Mouse (Mus musculus): ENCODE data around the gene Uvrag. TPM values are rescaled to one million over a fixed set of nuclear protein-coding genes. Genes with fewer than 3 reads are reported as not detected.

The Uvrag gene
- total RNA-seq (2021) (10 to 100 TPM; 21.0 to 22.1 TPM), polyA plus RNA-seq (2012; rRNA removed) (5.9 and 9.1 TPM in 2 replicates)
- long read RNA-seq, full-length matches to known transcripts = 28 of 36 reads
- long read RNA-seq, partial matches to known transcripts = 3 of 36 reads
- long read RNA-seq, other reads (novel, unspliced or antisense) = 5 of 36 reads

- WGBS = under 1% methylated on average over 51 of the region's 51 CpGs
- Histone ChIP-seq H3K27ac (peak within 1 kb of the TSS; percentile 98), H3K4me1 (ENCODE audit: control insufficient read depth, insufficient read depth, low read length) (peaks cover 9% of the 10 kb centered on the region), H3K9ac (ENCODE audit: low read depth, low read length) (peak within 1 kb of the TSS; percentile 76), H3K27me3 (ENCODE audit: control insufficient read depth, insufficient read depth, low read length) (no peaks in the 10 kb centered on the region), H3K4me3 (peak within 1 kb of the TSS; percentile 87), H3K79me2 (replicated peaks; ENCODE audit: control insufficient read depth, insufficient read depth, low read length) (no peaks in the 10 kb centered on the region; the same call in none of the 2 replicates), H3K36me3 (ENCODE audit: control insufficient read depth, insufficient read depth, low read length) (0 out of 2 replicates have a peak, but pooled peaks cover 2% of the 10 kb centered on the region)
- intact Hi-C loops (cut with DNase I) = no loop called here
- TF ChIP-seq CTCF (IDR thresholded peaks at IDR 0.05) (no peak), POLR2A (IDR thresholded peaks at IDR 0.05; ENCODE audit: insufficient read depth, low read depth, low read length) (peak; percentile 82), EP300 (IDR thresholded peaks at IDR 0.05; ENCODE audit: insufficient read depth, low read depth, low read length) (peak; percentile 77; the same call in 1 of the 2 replicates)
- DNase-seq = peak; percentile 99
These were observed at the start of gene Uvrag for GRCm38 (mm10) chr7:99140984-99141918. Gene Uvrag, minus strand, starts transcription at chr7:99141141.

GRCm38 (mm10) chr7:99189885-99190284 is 48.9 kb upstream of the Uvrag start:
- no peak for DNase-seq
- 66% methylated on average over 5 of the region's 5 CpGs for WGBS
- Histone ChIP-seq H3K36me3 (ENCODE audit: control insufficient read depth, insufficient read depth, low read length) (no peaks in the 10 kb centered on the region), H3K4me3 (no peak overlapping the region), H3K27ac (no peak overlapping the region), H3K4me1 (ENCODE audit: control insufficient read depth, insufficient read depth, low read length) (no peaks in the 10 kb centered on the region), H3K27me3 (ENCODE audit: control insufficient read depth, insufficient read depth, low read length) (no peaks in the 10 kb centered on the region), H3K79me2 (replicated peaks; ENCODE audit: control insufficient read depth, insufficient read depth, low read length) (no peaks in the 10 kb centered on the region), H3K9ac (ENCODE audit: low read depth, low read length) (no peak overlapping the region)
- intact Hi-C loops (cut with DNase I) = no loop called here
- no peak for TF ChIP-seq EP300 (IDR thresholded peaks at IDR 0.05; ENCODE audit: insufficient read depth, low read depth, low read length)
- TF ChIP-seq CTCF (IDR thresholded peaks at IDR 0.05) = no peak
- no peak for TF ChIP-seq POLR2A (IDR thresholded peaks at IDR 0.05; ENCODE audit: insufficient read depth, low read depth, low read length)

GRCm38 (mm10) chr7:99188630-99189029 is 47.7 kb upstream of the Uvrag start:
- Histone ChIP-seq H3K4me3 (no peak overlapping the region), H3K79me2 (replicated peaks; ENCODE audit: control insufficient read depth, insufficient read depth, low read length) (no peaks in the 10 kb centered on the region), H3K4me1 (ENCODE audit: control insufficient read depth, insufficient read depth, low read length) (no peaks in the 10 kb centered on the region), H3K27ac (no peak overlapping the region), H3K27me3 (ENCODE audit: control insufficient read depth, insufficient read depth, low read length) (no peaks in the 10 kb centered on the region), H3K9ac (ENCODE audit: low read depth, low read length) (no peak overlapping the region), H3K36me3 (ENCODE audit: control insufficient read depth, insufficient read depth, low read length) (no peaks in the 10 kb centered on the region)
- TF ChIP-seq EP300 (IDR thresholded peaks at IDR 0.05; ENCODE audit: insufficient read depth, low read depth, low read length) = no peak
- no peak for TF ChIP-seq CTCF (IDR thresholded peaks at IDR 0.05)
- no peak for TF ChIP-seq POLR2A (IDR thresholded peaks at IDR 0.05; ENCODE audit: insufficient read depth, low read depth, low read length)
- intact Hi-C loops (cut with DNase I) = no loop called here
- 84% methylated on average over 6 of the region's 6 CpGs for WGBS
- peak in 1 of 2 experiments; percentile 15 for DNase-seq

- H3K27me3 ChIP-seq (ENCODE audit: control insufficient read depth, insufficient read depth, low read length) = no peaks in the 10 kb centered on the region
- 60% methylated on average over 5 of the region's 5 CpGs for WGBS
- H3K4me3 ChIP-seq = no peak overlapping the region
- no peaks in the 10 kb centered on the region for H3K36me3 ChIP-seq (ENCODE audit: control insufficient read depth, insufficient read depth, low read length)
- no peak overlapping the region for H3K27ac ChIP-seq
- intact Hi-C loops (cut with DNase I) = no loop called here
- no peaks in the 10 kb centered on the region for H3K79me2 ChIP-seq (replicated peaks; ENCODE audit: control insufficient read depth, insufficient read depth, low read length)
- H3K4me1 ChIP-seq (ENCODE audit: control insufficient read depth, insufficient read depth, low read length) = no peaks in the 10 kb centered on the region
- DNase-seq = peak; percentile 27 to 56
- TF ChIP-seq CTCF (IDR thresholded peaks at IDR 0.05) (no peak), POLR2A (IDR thresholded peaks at IDR 0.05; ENCODE audit: insufficient read depth, low read depth, low read length) (no peak), EP300 (IDR thresholded peaks at IDR 0.05; ENCODE audit: insufficient read depth, low read depth, low read length) (0 out of 2 replicates have a peak, but pooled peaks have one; percentile 58)
- no peak overlapping the region for H3K9ac ChIP-seq (ENCODE audit: low read depth, low read length)
These were observed 46.5 kb upstream of the Uvrag start for GRCm38 (mm10) chr7:99187451-99187850.

GRCm38 (mm10) chr7:99185405-99185804 is 44.5 kb upstream of the Uvrag start:
- no peaks in the 10 kb centered on the region for H3K27me3 ChIP-seq (ENCODE audit: control insufficient read depth, insufficient read depth, low read length)
- WGBS = 86% methylated on average over 3 of the region's 3 CpGs
- TF ChIP-seq CTCF (IDR thresholded peaks at IDR 0.05) (no peak), EP300 (IDR thresholded peaks at IDR 0.05; ENCODE audit: insufficient read depth, low read depth, low read length) (no peak), POLR2A (IDR thresholded peaks at IDR 0.05; ENCODE audit: insufficient read depth, low read depth, low read length) (no peak)
- no peaks in the 10 kb centered on the region for H3K79me2 ChIP-seq (replicated peaks; ENCODE audit: control insufficient read depth, insufficient read depth, low read length)
- intact Hi-C loops (cut with DNase I) = no loop called here
- H3K9ac ChIP-seq (ENCODE audit: low read depth, low read length) = no peak overlapping the region
- H3K36me3 ChIP-seq (ENCODE audit: control insufficient read depth, insufficient read depth, low read length) = no peaks in the 10 kb centered on the region
- no peak overlapping the region for H3K4me3 ChIP-seq
- H3K4me1 ChIP-seq (ENCODE audit: control insufficient read depth, insufficient read depth, low read length) = no peaks in the 10 kb centered on the region
- DNase-seq = no peak
- H3K27ac ChIP-seq = no peak overlapping the region

Measured in heart, adult 2 months (tissue).